Mouse (Mus musculus) bone marrow, adult 2 months (tissue): ENCODE measurements around the gene Lgr4.

ENCODE experiments used
- CTCF ChIP-seq: fragments of 200-500 bp; IDR thresholded peaks from 2 replicates; pipeline ENCODE4 v1.5.1; 2011; ENCODE audit warnings: low read length, control low read depth; ENCODE audit not compliant: control insufficient read depth, insufficient read depth
- POLR2A ChIP-seq: fragments of 200-500 bp; IDR thresholded peaks from 2 replicates; pipeline ENCODE4 v1.6.1; 2011; ENCODE audit warnings: low read depth, mild to moderate bottlenecking, control low read depth, low read length, borderline replicate concordance; ENCODE audit not compliant: control insufficient read depth

DNA sequence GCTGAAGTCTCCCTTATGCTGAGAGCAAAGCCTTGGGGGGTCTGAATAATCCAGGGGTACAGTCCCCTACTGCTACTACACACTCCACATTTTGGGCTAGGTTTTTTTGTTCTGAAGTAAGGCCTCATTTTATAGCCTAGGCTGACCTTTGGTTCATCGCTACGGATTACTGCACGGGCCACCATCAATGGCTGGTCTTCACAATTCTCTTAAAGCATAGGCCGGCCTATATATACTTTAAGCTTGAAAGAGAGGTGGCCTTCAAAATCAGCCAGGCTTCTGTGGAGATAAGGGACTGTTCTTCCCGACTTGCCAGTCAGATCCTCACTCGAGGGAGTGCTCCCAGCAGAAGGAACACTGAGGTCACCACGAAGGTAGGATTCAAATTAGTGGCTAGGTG, 14.6 kb upstream of the Lgr4 start:
- no peak for TF ChIP-seq POLR2A
- TF ChIP-seq CTCF, result no peak
